ENCODE assay signal across 8 mouse cellular contexts in the genomic region with DNA sequence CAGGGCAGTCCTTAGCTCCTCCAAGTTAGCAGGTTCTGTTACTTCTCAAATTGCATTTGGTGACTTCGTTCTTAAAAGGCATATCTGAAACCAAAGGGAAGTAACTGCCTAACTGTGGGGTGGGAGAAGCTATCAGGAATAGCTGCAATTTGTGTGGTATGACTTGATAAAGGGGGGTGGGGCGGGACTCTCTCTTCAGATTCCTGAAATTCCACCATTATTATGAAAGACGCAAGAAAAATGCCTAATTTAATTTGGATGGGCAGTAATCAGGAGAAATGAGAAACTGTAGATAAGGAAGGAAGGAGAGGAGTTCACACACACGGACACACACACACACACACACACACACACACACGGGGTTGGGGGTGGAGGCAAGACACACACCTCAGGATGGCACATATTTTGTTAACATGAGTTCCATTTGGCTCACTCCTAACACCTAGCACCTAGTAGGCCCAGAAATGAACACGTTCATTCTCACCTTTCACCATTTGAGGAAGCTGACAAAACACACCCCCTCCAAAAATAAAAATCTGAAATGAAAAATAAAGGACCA. TPM values are rescaled to one million over a fixed set of nuclear protein-coding genes. Genes with fewer than 3 reads are reported as not detected.
A peak's percentile ranks its signal among the peaks of the same experiment; 100 is the strongest.
DNase-seq lines count a peak whose midpoint lies in the region; ATAC-seq and TF ChIP-seq lines count a peak whose summit lies in the region.

No protein-coding gene starts in this region.

- H3K9me3 ChIP-seq in embryonic facial prominence, embryonic 15.5 days (replicated peaks), result no peaks in the 10 kb centered on the region
- H3K9me3 ChIP-seq in hindbrain, embryonic 16.5 days (ENCODE audit: control insufficient read depth, low read length), result no peaks in the 10 kb centered on the region
- H3K9me3 ChIP-seq in midbrain, postnatal 0 days (ENCODE audit: low read length), result no peaks in the 10 kb centered on the region

- no peak for DNase-seq in layer of hippocampus, adult 2 months (ENCODE audit: low spot score in 2 of 2)
- no peak for DNase-seq in layer of hippocampus, adult 18-20 months (ENCODE audit: low spot score in 2 of 2)
- DNase-seq in midbrain, postnatal 0 days (ENCODE audit: low spot score), result no peak
- no peak for DNase-seq in ovary, postnatal 36 days (ENCODE audit: low spot score)
- DNase-seq in thymus, postnatal 36 days, result no peak
- no peak for DNase-seq in layer of hippocampus, adult 11-12 months (ENCODE audit: low spot score)

- no peaks in the 10 kb centered on the region for H3K27me3 ChIP-seq in embryonic facial prominence, embryonic 15.5 days
- H3K27me3 ChIP-seq in hindbrain, embryonic 16.5 days (replicated peaks; ENCODE audit: control insufficient read depth, insufficient read depth, low read length), result 0 out of 2 replicates have a peak, but pooled peaks cover 3% of the 10 kb centered on the region
- peaks cover 8% of the 10 kb centered on the region; the same call in 1 of the 2 replicates for H3K27me3 ChIP-seq in midbrain, postnatal 0 days (ENCODE audit: insufficient read depth, low read length)

- H3K4me3 ChIP-seq in layer of hippocampus, adult 2 months, result peak overlapping the region; percentile 58
- H3K4me3 ChIP-seq in embryonic facial prominence, embryonic 15.5 days (replicated peaks), result peak overlapping the region; percentile 61
- H3K4me3 ChIP-seq in hindbrain, embryonic 16.5 days (ENCODE audit: low read length), result peak overlapping the region; percentile 58
- peak overlapping the region; percentile 41; the same call in 1 of the 2 replicates for H3K4me3 ChIP-seq in midbrain, postnatal 0 days (ENCODE audit: low read depth, low read length)

- H3K36me3 ChIP-seq in embryonic facial prominence, embryonic 15.5 days, result no peaks in the 10 kb centered on the region
- H3K36me3 ChIP-seq in hindbrain, embryonic 16.5 days (ENCODE audit: control insufficient read depth, insufficient read depth, low read length), result no peaks in the 10 kb centered on the region
- no peaks in the 10 kb centered on the region for H3K36me3 ChIP-seq in midbrain, postnatal 0 days (ENCODE audit: insufficient read depth, low read length)

- no peak overlapping the region for H3K9ac ChIP-seq in embryonic facial prominence, embryonic 15.5 days
- no peak overlapping the region for H3K9ac ChIP-seq in hindbrain, embryonic 16.5 days (ENCODE audit: low read depth, low read length)
- no peak overlapping the region for H3K9ac ChIP-seq in midbrain, postnatal 0 days (replicated peaks; ENCODE audit: low read length, poor library complexity, severe bottlenecking)

- ATAC-seq in embryonic facial prominence, embryonic 15.5 days (ENCODE audit: insufficient number of reproducible peaks, low FRiP score, low TSS enrichment, low read depth), result no peak
- ATAC-seq in hindbrain, embryonic 16.5 days, result no peak
- no peak for ATAC-seq in midbrain, postnatal 0 days (ENCODE audit: low FRiP score)

- WGBS in embryonic facial prominence, embryonic 15.5 days, result 14% methylated on average over 6 of the region's 6 CpGs
- WGBS in hindbrain, embryonic 16.5 days, result 38% methylated on average over 6 of the region's 6 CpGs
- 38% methylated on average over 6 of the region's 6 CpGs for WGBS in midbrain, postnatal 0 days

- H3K4me1 ChIP-seq in embryonic facial prominence, embryonic 15.5 days, result peaks cover 12% of the 10 kb centered on the region
- H3K4me1 ChIP-seq in hindbrain, embryonic 16.5 days (ENCODE audit: control insufficient read depth, insufficient read depth, low read depth, low read length), result peaks cover 4% of the 10 kb centered on the region
- 0 out of 2 replicates have a peak, but pooled peaks cover 3% of the 10 kb centered on the region for H3K4me1 ChIP-seq in midbrain, postnatal 0 days (ENCODE audit: insufficient read depth, low read length)

- H3K27ac ChIP-seq in layer of hippocampus, adult 2 months, result no peak overlapping the region
- H3K27ac ChIP-seq in embryonic facial prominence, embryonic 15.5 days (replicated peaks), result no peak overlapping the region
- no peak overlapping the region for H3K27ac ChIP-seq in hindbrain, embryonic 16.5 days (ENCODE audit: low read depth, low read length)
- no peak overlapping the region for H3K27ac ChIP-seq in midbrain, postnatal 0 days (ENCODE audit: low read depth, low read length)

- TF ChIP-seq CTCF in layer of hippocampus, adult 2 months (conservative IDR thresholded peaks at IDR 0.05), result no peak
- TF ChIP-seq CTCF in midbrain, postnatal 0 days (IDR thresholded peaks at IDR 0.05), result no peak

- peak overlapping the region; percentile 85 for H3K4me2 ChIP-seq in embryonic facial prominence, embryonic 15.5 days (replicated peaks)
- peak overlapping the region; percentile 78 for H3K4me2 ChIP-seq in hindbrain, embryonic 16.5 days (ENCODE audit: low read length)
- peak overlapping the region; percentile 74 for H3K4me2 ChIP-seq in midbrain, postnatal 0 days (ENCODE audit: low read depth, low read length, poor library complexity, severe bottlenecking)

RNA-seq across cellular contexts. Expression of gene Efemp1, which starts 0.6 kb away (rescaled TPM):
- total RNA-seq in layer of hippocampus, adult 2 months (2021), result 10 to 100 TPM in 1 of 2 experiments, 1 to 10 TPM in 1; 8.2 to 11.3 TPM
- 10 to 100 TPM; 12.2 to 14.6 TPM for total RNA-seq in layer of hippocampus, adult 18-20 months (2021)
- polyA plus RNA-seq in embryonic facial prominence, embryonic 15.5 days (2015; fragmentation: Nextera tagmentation; extraction: Ambion mirVana), result 48.7 and 56.2 TPM in 2 replicates
- 5.8 and 6.3 TPM in 2 replicates for polyA plus RNA-seq in hindbrain, embryonic 16.5 days (2015; fragmentation: Nextera tagmentation; extraction: Ambion mirVana)
- 7.1 and 8.1 TPM in 2 replicates for total RNA-seq in midbrain, postnatal 0 days (2014; rRNA removed)
- polyA plus RNA-seq in midbrain, postnatal 0 days (2015; fragmentation: Nextera tagmentation; extraction: Ambion mirVana), result 8.5 TPM in 2 replicates
